Mouse (Mus musculus) hindbrain, embryonic 14.5 days (tissue): ENCODE measurements around the gene Slc25a39. TPM values are rescaled to one million over a fixed set of nuclear protein-coding genes. Genes with fewer than 3 reads are reported as not detected.
A peak's percentile ranks its signal among the peaks of the same experiment; 100 is the strongest.

Experiments
- ATAC-seq: fragments of 200-750 bp; cut with Nextera tagmentation; 2 replicates; pipeline ENCODE4 v1.8.0; 2017; ENCODE audit warnings: moderate number of reproducible peaks, mild to moderate bottlenecking, moderate TSS enrichment, moderate library complexity; ENCODE audit not compliant: low FRiP score
- DNase-seq: peaks from one replicate; pipeline ENCODE4 v3.0.0-alpha.2; 2015; ENCODE audit warnings: low spot score
- H3K27ac ChIP-seq: fragments of 300-500 bp; sonication (generic); 2 replicates; pipeline ENCODE4 v1.5.1; 2014; ENCODE audit warnings: mild to moderate bottlenecking, moderate library complexity
- H3K27me3 ChIP-seq: fragments of 300-500 bp; sonication (generic); 2 replicates; pipeline ENCODE4 v1.6.1; 2014; ENCODE audit warnings: mild to moderate bottlenecking, low read length, mixed read lengths; ENCODE audit not compliant: control insufficient read depth, insufficient read depth
- H3K36me3 ChIP-seq: fragments of 300-500 bp; sonication (generic); replicated peaks from 2 replicates; pipeline ENCODE4 v1.6.1; 2014; ENCODE audit not compliant: control insufficient read depth, insufficient read depth
- H3K4me1 ChIP-seq: fragments of 300-500 bp; sonication (generic); replicated peaks from 2 replicates; pipeline ENCODE4 v1.6.1; 2014; ENCODE audit warnings: antibody characterized with exemption, low read length, mixed read lengths; ENCODE audit not compliant: control insufficient read depth, insufficient read depth
- H3K4me2 ChIP-seq: fragments of 300-500 bp; sonication (generic); replicated peaks from 2 replicates; pipeline ENCODE4 v1.6.1; 2014; ENCODE audit warnings: mild to moderate bottlenecking, moderate library complexity
- H3K4me3 ChIP-seq: fragments of 300-500 bp; sonication (generic); replicated peaks from 2 replicates; pipeline ENCODE4 v1.5.1; 2014; ENCODE audit warnings: mild to moderate bottlenecking, low read length
- H3K9ac ChIP-seq: fragments of 300-500 bp; sonication (generic); 2 replicates; pipeline ENCODE4 v1.6.1; 2014
- H3K9me3 ChIP-seq: fragments of 300-500 bp; sonication (generic); 2 replicates; pipeline ENCODE4 v1.6.1; 2016; ENCODE audit warnings: low read length; ENCODE audit not compliant: control insufficient read depth
- WGBS: fragments of 180-500 bp; shearing (Covaris S2); extraction: QIAGEN DNeasy Blood & Tissue Kit; methylation state at CpG from one replicate; pipeline ENCODE4 v1.1.7; 2014; 5-methylcytosine and 5-hydroxymethylcytosine counted together
- polyA plus RNA-seq: library from polyadenylated mRNA; unstranded; fragments of >200 nt; fragmentation: Nextera tagmentation; extraction: Ambion mirVana; gene quantifications from 2 replicates; pipeline ENCODE4 v1.2.1, GENCODE M21; 2014

Gene Slc25a39
- polyA plus RNA-seq, 1 experiment from 2014 or later: 154 TPM

- no peaks in the 10 kb centered on the region for H3K9me3 ChIP-seq
- WGBS: 43% methylated on average over 15 of the region's 15 CpGs
- ATAC-seq: no peak
- peak overlapping the region; percentile 69 for H3K4me2 ChIP-seq
- no peak overlapping the region for H3K9ac ChIP-seq
- 0 out of 2 replicates have a peak, but pooled peaks cover 7% of the 10 kb centered on the region for H3K36me3 ChIP-seq
- H3K4me1 ChIP-seq: peaks cover 29% of the 10 kb centered on the region
- no peak for DNase-seq
- peak overlapping the region; percentile 73 for H3K4me3 ChIP-seq
- H3K27ac ChIP-seq: peak overlapping the region; percentile 28; the same call in 1 of the 2 replicates
- H3K27me3 ChIP-seq: no peaks in the 10 kb centered on the region
These were observed 1.4 kb upstream of the Slc25a39 start for GRCm38 (mm10) chr11:102408888-102409794.

- H3K4me2 ChIP-seq: peak overlapping the region; percentile 69
- peaks cover 14% of the 10 kb centered on the region for H3K36me3 ChIP-seq
- H3K27ac ChIP-seq: peak overlapping the region; percentile 82
- H3K9ac ChIP-seq: no peak overlapping the region
- ATAC-seq: peak; percentile 91
- WGBS: under 1% methylated on average over 32 of the region's 32 CpGs
- no peaks in the 10 kb centered on the region for H3K27me3 ChIP-seq
- peaks cover 29% of the 10 kb centered on the region for H3K4me1 ChIP-seq
- H3K9me3 ChIP-seq: no peaks in the 10 kb centered on the region
- H3K4me3 ChIP-seq: peak overlapping the region; percentile 73
- peak; percentile 97 for DNase-seq
These were observed 664 bp upstream of the Slc25a39 start for GRCm38 (mm10) chr11:102408344-102408876.

GRCm38 (mm10) chr11:102406900-102407833, 579 bp downstream of the Slc25a39 start:
- ATAC-seq (peak; percentile 78), DNase-seq (peak; percentile 90)
- Histone ChIP-seq H3K4me1 (peaks cover 29% of the 10 kb centered on the region), H3K9ac (peak overlapping the region; percentile 79), H3K36me3 (peaks cover 26% of the 10 kb centered on the region), H3K27ac (peak overlapping the region; percentile 82), H3K27me3 (no peaks in the 10 kb centered on the region), H3K9me3 (no peaks in the 10 kb centered on the region), H3K4me3 (peak overlapping the region; percentile 73), H3K4me2 (peak overlapping the region; percentile 69)
- under 1% methylated on average over 78 of the region's 85 CpGs for WGBS

GRCm38 (mm10) chr11:102406401-102406800, 1.3 kb downstream of the Slc25a39 start:
- Histone ChIP-seq H3K9ac (peak overlapping the region; percentile 79), H3K27me3 (no peaks in the 10 kb centered on the region), H3K4me1 (peaks cover 29% of the 10 kb centered on the region), H3K36me3 (peaks cover 34% of the 10 kb centered on the region), H3K4me2 (peak overlapping the region; percentile 69), H3K27ac (peak overlapping the region; percentile 82; the same call in 1 of the 2 replicates), H3K4me3 (peak overlapping the region; percentile 73), H3K9me3 (no peaks in the 10 kb centered on the region)
- ATAC-seq: no peak
- 16% methylated on average over 3 of the region's 3 CpGs for WGBS
- no peak for DNase-seq

DNA sequence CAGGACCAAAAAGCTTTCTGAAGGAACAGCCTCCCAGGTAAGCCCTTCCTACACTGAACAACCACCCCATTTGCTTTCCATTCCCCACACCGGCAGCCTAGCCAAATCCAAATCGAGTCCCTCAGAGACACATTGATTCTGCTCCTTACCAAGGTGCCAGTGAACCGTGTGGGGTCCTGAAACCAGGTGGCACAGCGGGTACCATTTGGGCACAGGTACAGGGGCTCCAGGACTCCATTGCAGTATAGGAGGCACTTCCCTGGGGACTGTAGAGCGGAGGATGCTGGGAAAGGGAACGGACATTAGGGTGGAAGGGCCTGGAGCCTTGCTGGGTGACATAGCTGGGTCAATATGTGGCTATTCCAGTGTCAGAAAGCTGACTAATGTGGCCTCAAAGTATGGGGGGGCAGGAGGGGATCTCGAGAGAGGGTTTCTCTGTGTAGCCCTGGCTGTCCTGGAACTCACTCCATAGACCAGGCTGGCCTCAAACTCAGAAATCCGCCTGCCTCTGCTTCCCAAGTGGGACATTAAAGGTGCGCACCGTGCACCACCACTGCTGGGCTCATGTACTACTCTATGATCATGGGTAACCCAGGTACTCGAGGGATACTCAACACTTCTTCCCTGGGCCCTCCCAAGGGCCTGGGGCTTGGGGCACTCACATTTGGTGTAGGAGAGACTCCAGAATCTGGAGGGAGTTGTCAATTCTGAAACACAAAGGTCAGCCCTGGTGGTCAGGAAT, 2.0 kb downstream of the Slc25a39 start:
- Histone ChIP-seq H3K4me1 (peaks cover 29% of the 10 kb centered on the region), H3K36me3 (peaks cover 41% of the 10 kb centered on the region), H3K9ac (peak overlapping the region; percentile 79), H3K4me3 (peak overlapping the region; percentile 73; the same call in 1 of the 2 replicates), H3K9me3 (no peaks in the 10 kb centered on the region), H3K27ac (no peak overlapping the region), H3K27me3 (no peaks in the 10 kb centered on the region), H3K4me2 (peak overlapping the region; percentile 69)
- DNase-seq (no peak), ATAC-seq (no peak)
- WGBS: 90% methylated on average over 11 of the region's 11 CpGs

- Histone ChIP-seq H3K4me2 (peak overlapping the region; percentile 69), H3K36me3 (peaks cover 54% of the 10 kb centered on the region), H3K9me3 (no peaks in the 10 kb centered on the region), H3K9ac (peak overlapping the region; percentile 44; the same call in 1 of the 2 replicates), H3K27me3 (0 out of 2 replicates have a peak, but pooled peaks cover 4% of the 10 kb centered on the region), H3K4me1 (peaks cover 34% of the 10 kb centered on the region), H3K4me3 (no peak overlapping the region), H3K27ac (no peak overlapping the region)
- DNase-seq (no peak), ATAC-seq (no peak)
- 73% methylated on average over 18 of the region's 18 CpGs for WGBS
These were observed 3.4 kb downstream of the Slc25a39 start for GRCm38 (mm10) chr11:102404161-102405010.

DNA sequence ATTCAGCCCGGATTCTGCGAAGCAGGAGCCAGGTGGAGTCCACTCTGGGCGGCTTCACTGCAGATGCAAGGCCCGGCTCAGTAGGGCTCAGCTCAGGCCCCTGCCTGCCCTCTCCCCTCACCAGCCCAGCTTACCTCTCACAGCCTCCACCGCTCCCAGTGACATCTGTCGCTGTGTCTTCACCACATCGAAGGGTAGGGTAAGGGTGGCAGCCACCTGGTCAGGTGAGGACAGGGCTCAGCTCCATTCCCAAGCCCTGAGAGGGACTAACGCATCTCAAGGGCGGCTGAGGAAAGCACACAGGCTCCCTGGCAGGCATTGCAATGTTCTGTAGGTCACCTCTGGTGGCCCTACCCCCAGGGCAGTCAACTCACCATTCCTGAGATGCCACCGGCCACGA, 4.1 kb downstream of the Slc25a39 start:
- Histone ChIP-seq H3K27me3 (0 out of 2 replicates have a peak, but pooled peaks cover 5% of the 10 kb centered on the region), H3K9me3 (no peaks in the 10 kb centered on the region), H3K9ac (no peak overlapping the region), H3K4me1 (peaks cover 36% of the 10 kb centered on the region), H3K36me3 (peaks cover 61% of the 10 kb centered on the region), H3K4me3 (no peak overlapping the region), H3K4me2 (no peak overlapping the region), H3K27ac (no peak overlapping the region)
- ATAC-seq: no peak
- no peak for DNase-seq
- 96% methylated on average over 11 of the region's 11 CpGs for WGBS
